Mouse (Mus musculus): ENCODE results near the gene Tdrd1.

- TF ChIP-seq CTCF (IDR thresholded peaks at IDR 0.05) = peak; percentile 86
- TF ChIP-seq EP300 (IDR thresholded peaks at IDR 0.05) = no peak
Observed at GRCm38 (mm10) chr19:56776719-56777382, 49.2 kb upstream of the Tdrd1 start.
